Mouse (Mus musculus): ENCODE data around the gene Entr1. TPM values are rescaled to one million over a fixed set of nuclear protein-coding genes. Genes with fewer than 3 reads are reported as not detected.

Entr1 gene
- polyA plus RNA-seq (2016; fragmentation: Nextera tagmentation; extraction: Ambion mirVana), result 177 and 180 TPM in 2 replicates

GRCm38 (mm10) chr2:26389154-26389690, at the start of gene Entr1, which contains the start of gene Pmpca:
TSS of gene Entr1 (minus strand) at chr2:26389316.
TSS of gene Pmpca (plus strand) at chr2:26389339.
- H3K27ac ChIP-seq, result no peak within 1 kb of the TSS
- H3K9ac ChIP-seq, result peak within 1 kb of the TSS; percentile 97
- no peaks in the 10 kb centered on the region for H3K27me3 ChIP-seq (replicated peaks)
- peaks cover 73% of the 10 kb centered on the region for H3K36me3 ChIP-seq
- H3K4me2 ChIP-seq (replicated peaks), result peak within 1 kb of the TSS; percentile 100
- ATAC-seq (ENCODE audit: low FRiP score, low read depth), result peak; percentile 81
- WGBS, result under 1% methylated on average over 60 of the region's 60 CpGs
- H3K4me1 ChIP-seq, result peaks cover 23% of the 10 kb centered on the region
- peak within 1 kb of the TSS; percentile 97 for H3K4me3 ChIP-seq
- H3K9me3 ChIP-seq, result no peaks in the 10 kb centered on the region

DNA sequence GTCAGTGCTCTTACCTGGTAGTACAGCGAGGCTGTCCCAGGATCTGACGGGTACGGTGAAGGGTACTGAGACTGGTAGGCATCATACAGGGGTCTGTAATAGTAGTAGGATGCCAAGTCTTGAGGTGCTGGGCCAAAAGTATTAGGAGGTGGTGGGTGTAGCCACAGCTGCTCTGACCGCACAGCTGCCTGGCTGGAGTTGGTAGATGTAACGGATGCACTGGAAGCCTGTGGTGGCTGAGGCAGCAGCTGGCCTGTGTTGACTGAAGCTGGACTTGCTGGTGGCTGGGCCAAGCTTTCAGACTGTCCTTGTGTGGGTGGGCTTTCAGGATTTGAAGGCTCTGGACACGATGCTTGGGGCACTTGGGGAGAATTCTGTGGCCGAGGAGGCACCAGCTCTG, 49.3 kb upstream of the Entr1 start:
- Histone ChIP-seq H3K27ac (no peak overlapping the region), H3K4me2 (replicated peaks) (no peak overlapping the region), H3K36me3 (peaks cover 74% of the 10 kb centered on the region), H3K27me3 (replicated peaks) (no peaks in the 10 kb centered on the region), H3K4me3 (no peak overlapping the region), H3K9me3 (no peaks in the 10 kb centered on the region), H3K9ac (no peak overlapping the region), H3K4me1 (peaks cover 11% of the 10 kb centered on the region)
- 92% methylated on average over 7 of the region's 7 CpGs for WGBS
- ATAC-seq (ENCODE audit: low FRiP score, low read depth), result no peak

GRCm38 (mm10) chr2:26437221-26437620, 48.1 kb upstream of the Entr1 start:
- Histone ChIP-seq H3K4me2 (replicated peaks) (no peak overlapping the region), H3K36me3 (peaks cover 86% of the 10 kb centered on the region), H3K9me3 (no peaks in the 10 kb centered on the region), H3K4me1 (0 out of 2 replicates have a peak, but pooled peaks cover 9% of the 10 kb centered on the region), H3K27me3 (replicated peaks) (no peaks in the 10 kb centered on the region), H3K27ac (no peak overlapping the region), H3K4me3 (no peak overlapping the region), H3K9ac (0 out of 2 replicates have a peak overlapping the region, but pooled peaks have one; percentile 29)
- 84% methylated on average over 4 of the region's 4 CpGs for WGBS
- no peak for ATAC-seq (ENCODE audit: low FRiP score, low read depth)

GRCm38 (mm10) chr2:26434791-26435572, 45.9 kb upstream of the Entr1 start:
- WGBS, result 93% methylated on average over 7 of the region's 7 CpGs
- H3K9me3 ChIP-seq, result no peaks in the 10 kb centered on the region
- H3K4me3 ChIP-seq, result no peak overlapping the region
- H3K36me3 ChIP-seq, result peaks cover 85% of the 10 kb centered on the region
- no peaks in the 10 kb centered on the region for H3K27me3 ChIP-seq (replicated peaks)
- no peak for ATAC-seq (ENCODE audit: low FRiP score, low read depth)
- no peak overlapping the region for H3K9ac ChIP-seq
- H3K4me1 ChIP-seq, result 0 out of 2 replicates have a peak, but pooled peaks cover 9% of the 10 kb centered on the region
- H3K27ac ChIP-seq, result no peak overlapping the region
- H3K4me2 ChIP-seq (replicated peaks), result no peak overlapping the region

DNA sequence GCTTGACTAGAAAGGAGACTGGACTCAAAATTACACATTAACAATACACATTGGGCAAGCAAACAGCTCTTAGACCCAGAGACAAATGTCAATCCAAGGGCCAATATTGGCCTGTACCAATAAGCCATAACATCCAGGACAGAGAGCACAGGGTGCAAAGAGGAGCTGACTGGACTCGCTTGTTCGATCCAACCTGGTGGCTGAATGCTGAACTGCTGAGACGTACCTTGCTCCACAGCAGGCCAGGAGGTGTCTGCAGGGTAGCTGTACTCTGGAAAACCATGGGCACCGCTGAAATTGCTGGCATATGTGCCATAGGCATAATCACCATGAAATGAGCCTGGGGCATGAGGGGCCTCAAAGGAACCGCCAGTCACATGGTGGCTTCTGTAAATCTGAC, 40.7 kb upstream of the Entr1 start:
- Histone ChIP-seq H3K36me3 (peaks cover 93% of the 10 kb centered on the region), H3K9ac (0 out of 2 replicates have a peak overlapping the region, but pooled peaks have one; percentile 10), H3K4me3 (no peak overlapping the region), H3K27me3 (replicated peaks) (no peaks in the 10 kb centered on the region), H3K9me3 (no peaks in the 10 kb centered on the region), H3K4me2 (replicated peaks) (no peak overlapping the region), H3K4me1 (0 out of 2 replicates have a peak, but pooled peaks cover 3% of the 10 kb centered on the region), H3K27ac (no peak overlapping the region)
- ATAC-seq (ENCODE audit: low FRiP score, low read depth), result no peak
- WGBS, result 88% methylated on average over 5 of the region's 5 CpGs

DNA sequence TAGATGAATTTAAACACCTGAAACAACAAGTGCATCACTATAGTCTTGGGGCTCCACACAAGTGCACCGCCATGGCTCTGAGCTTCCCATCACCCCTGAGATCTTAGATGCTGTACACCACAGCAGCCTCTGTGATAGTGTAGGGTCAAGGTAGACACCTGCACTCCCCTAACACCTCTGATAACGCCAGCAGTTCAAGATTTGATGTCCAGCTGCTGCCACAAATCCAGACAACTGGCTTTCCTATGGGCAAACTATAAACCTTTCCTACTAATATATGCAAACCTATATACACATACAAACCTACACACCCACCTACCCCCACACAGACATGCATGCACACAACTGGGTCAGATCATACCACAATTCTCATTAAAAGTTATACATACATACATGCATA, 35.4 kb upstream of the Entr1 start:
- Histone ChIP-seq H3K4me3 (no peak overlapping the region), H3K9me3 (no peaks in the 10 kb centered on the region), H3K4me1 (no peaks in the 10 kb centered on the region), H3K27me3 (replicated peaks) (no peaks in the 10 kb centered on the region), H3K4me2 (replicated peaks) (no peak overlapping the region), H3K36me3 (peaks cover 96% of the 10 kb centered on the region), H3K27ac (no peak overlapping the region), H3K9ac (no peak overlapping the region)
- 92% methylated on average over 2 of the region's 2 CpGs for WGBS
- no peak for ATAC-seq (ENCODE audit: low FRiP score, low read depth)

- WGBS, result 100% methylated on average over 1 of the region's 1 CpGs
- ATAC-seq (ENCODE audit: low FRiP score, low read depth), result no peak
- H3K4me1 ChIP-seq, result no peaks in the 10 kb centered on the region
- no peak overlapping the region for H3K27ac ChIP-seq
- H3K36me3 ChIP-seq, result peaks cover 95% of the 10 kb centered on the region
- H3K4me3 ChIP-seq, result no peak overlapping the region
- H3K4me2 ChIP-seq (replicated peaks), result no peak overlapping the region
- no peaks in the 10 kb centered on the region for H3K27me3 ChIP-seq (replicated peaks)
- H3K9me3 ChIP-seq, result no peaks in the 10 kb centered on the region
- no peak overlapping the region for H3K9ac ChIP-seq
These were observed 34.0 kb upstream of the Entr1 start for GRCm38 (mm10) chr2:26423086-26423485.

DNA sequence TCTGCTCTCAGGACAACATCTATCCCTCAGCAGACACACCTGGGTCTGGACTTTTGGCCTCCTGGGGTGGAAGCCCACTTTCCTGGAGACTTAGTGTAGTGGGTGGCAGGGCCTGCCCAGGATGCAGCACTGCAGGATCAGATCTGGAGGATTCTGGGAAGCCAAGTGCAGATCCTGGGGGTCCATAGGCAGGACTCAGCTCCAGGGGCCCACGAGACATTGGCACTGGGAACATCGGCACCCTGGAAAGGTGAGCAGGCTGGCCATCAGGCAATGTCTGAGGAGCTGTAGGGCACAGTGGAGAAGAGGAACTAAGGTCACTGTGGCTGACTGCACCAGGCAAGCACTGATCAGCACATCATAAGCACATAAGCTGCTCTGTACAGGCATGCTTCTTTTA, 32.9 kb upstream of the Entr1 start:
- Histone ChIP-seq H3K27me3 (replicated peaks) (no peaks in the 10 kb centered on the region), H3K36me3 (peaks cover 94% of the 10 kb centered on the region), H3K4me3 (no peak overlapping the region), H3K4me1 (no peaks in the 10 kb centered on the region), H3K9me3 (no peaks in the 10 kb centered on the region), H3K4me2 (replicated peaks) (no peak overlapping the region), H3K27ac (no peak overlapping the region), H3K9ac (no peak overlapping the region)
- no peak for ATAC-seq (ENCODE audit: low FRiP score, low read depth)
- WGBS, result 95% methylated on average over 2 of the region's 2 CpGs

- no peak for ATAC-seq (ENCODE audit: low FRiP score, low read depth)
- 87% methylated on average over 1 of the region's 1 CpGs for WGBS
- H3K9me3 ChIP-seq, result no peaks in the 10 kb centered on the region
- no peak overlapping the region for H3K4me2 ChIP-seq (replicated peaks)
- H3K27ac ChIP-seq, result no peak overlapping the region
- H3K27me3 ChIP-seq (replicated peaks), result no peaks in the 10 kb centered on the region
- H3K36me3 ChIP-seq, result peaks cover 95% of the 10 kb centered on the region
- no peak overlapping the region for H3K9ac ChIP-seq
- no peaks in the 10 kb centered on the region for H3K4me1 ChIP-seq
- no peak overlapping the region for H3K4me3 ChIP-seq
These were observed 29.0 kb upstream of the Entr1 start for GRCm38 (mm10) chr2:26418120-26418519.

- peaks cover 94% of the 10 kb centered on the region for H3K36me3 ChIP-seq
- H3K4me3 ChIP-seq, result no peak overlapping the region
- H3K27me3 ChIP-seq (replicated peaks), result no peaks in the 10 kb centered on the region
- no peak overlapping the region for H3K4me2 ChIP-seq (replicated peaks)
- H3K27ac ChIP-seq, result no peak overlapping the region
- ATAC-seq (ENCODE audit: low FRiP score, low read depth), result no peak
- H3K9me3 ChIP-seq, result no peaks in the 10 kb centered on the region
- no peak overlapping the region for H3K9ac ChIP-seq
- H3K4me1 ChIP-seq, result no peaks in the 10 kb centered on the region
These were observed 27.9 kb upstream of the Entr1 start for GRCm38 (mm10) chr2:26417066-26417465.

DNA sequence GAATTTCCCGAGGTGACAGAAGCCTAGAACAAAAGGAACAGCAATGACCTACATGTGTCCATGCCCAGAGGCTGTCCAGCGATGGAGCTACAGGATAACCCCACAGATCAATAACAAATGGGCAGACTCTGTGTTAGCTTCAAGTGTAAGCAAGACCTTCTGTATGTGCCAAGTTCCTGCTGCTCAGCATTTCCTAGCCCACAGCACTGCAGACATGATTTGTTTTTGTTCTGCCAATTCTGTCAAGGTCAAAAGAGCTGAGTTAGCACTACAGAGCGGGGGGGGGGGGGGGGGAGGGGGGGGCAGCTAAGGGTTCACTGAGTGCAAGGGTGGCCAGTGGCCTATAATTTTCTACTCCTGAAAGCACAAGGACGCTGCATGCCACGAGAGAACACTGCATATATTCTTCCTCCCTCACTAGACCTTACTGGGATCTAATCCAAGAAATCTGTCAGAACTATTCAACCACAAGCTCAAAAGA, 21.9 kb upstream of the Entr1 start:
- 84% methylated on average over 4 of the region's 5 CpGs for WGBS
- no peak for ATAC-seq (ENCODE audit: low FRiP score, low read depth)
- Histone ChIP-seq H3K36me3 (peaks cover 68% of the 10 kb centered on the region), H3K27ac (no peak overlapping the region), H3K4me3 (no peak overlapping the region), H3K9me3 (no peaks in the 10 kb centered on the region), H3K4me2 (replicated peaks) (no peak overlapping the region), H3K27me3 (replicated peaks) (no peaks in the 10 kb centered on the region), H3K4me1 (peaks cover 25% of the 10 kb centered on the region), H3K9ac (no peak overlapping the region)

DNA sequence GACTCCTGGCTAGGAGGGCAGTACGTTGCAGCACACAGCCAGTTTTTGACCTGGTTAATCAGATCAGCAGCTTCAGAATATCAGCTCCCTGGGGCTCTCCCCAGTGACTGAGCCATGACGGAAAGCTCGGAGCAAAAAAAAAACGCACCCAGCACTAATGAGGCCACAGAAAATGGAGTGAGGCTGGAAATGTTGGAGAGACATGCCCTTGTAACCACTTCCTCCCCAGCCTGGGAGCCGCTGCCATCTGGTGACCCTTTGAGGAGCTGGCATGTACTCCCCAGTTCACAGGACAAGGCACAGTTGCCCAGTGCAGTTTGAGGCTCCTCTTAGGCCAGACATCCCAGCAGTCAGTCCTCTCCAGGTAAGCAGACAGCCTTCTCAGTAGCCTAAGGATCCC, 21.0 kb upstream of the Entr1 start:
- peaks cover 32% of the 10 kb centered on the region for H3K4me1 ChIP-seq
- no peak overlapping the region for H3K4me2 ChIP-seq (replicated peaks)
- no peak overlapping the region for H3K4me3 ChIP-seq
- WGBS, result 80% methylated on average over 5 of the region's 5 CpGs
- H3K27ac ChIP-seq, result no peak overlapping the region
- peaks cover 59% of the 10 kb centered on the region for H3K36me3 ChIP-seq
- no peak overlapping the region for H3K9ac ChIP-seq
- H3K27me3 ChIP-seq (replicated peaks), result no peaks in the 10 kb centered on the region
- no peak for ATAC-seq (ENCODE audit: low FRiP score, low read depth)
- no peaks in the 10 kb centered on the region for H3K9me3 ChIP-seq

All from neural tube, embryonic 12.5 days (tissue).